Mouse (Mus musculus) limb, embryonic 14.5 days (tissue): Measurements from ENCODE around the gene Lyg1. TPM values are rescaled to one million over a fixed set of nuclear protein-coding genes. Genes with fewer than 3 reads are reported as not detected.

Source experiments
- ATAC-seq: fragments of 200-750 bp; cut with Nextera tagmentation; 2 replicates; pipeline ENCODE4 v1.8.0; 2017; ENCODE audit warnings: low read depth, moderate number of reproducible peaks, moderate TSS enrichment; ENCODE audit not compliant: low FRiP score
- DNase-seq: peaks from one replicate; pipeline ENCODE4 v3.0.0-alpha.2; 2015; ENCODE audit warnings: low spot score
- H3K27ac ChIP-seq: fragments of 300-500 bp; sonication (generic); replicated peaks from 2 replicates; pipeline ENCODE4 v1.5.1; 2014; ENCODE audit warnings: low read depth, mild to moderate bottlenecking, low read length, moderate library complexity, mixed read lengths
- H3K27me3 ChIP-seq: fragments of 300-500 bp; sonication (generic); 2 replicates; pipeline ENCODE4 v1.6.1; 2014; ENCODE audit warnings: low read length, mixed read lengths; ENCODE audit not compliant: control insufficient read depth, insufficient read depth
- H3K36me3 ChIP-seq: fragments of 300-500 bp; sonication (generic); 2 replicates; pipeline ENCODE4 v1.6.1; 2014; ENCODE audit warnings: mild to moderate bottlenecking, low read length, moderate library complexity, mixed read lengths; ENCODE audit not compliant: control insufficient read depth, insufficient read depth
- H3K4me1 ChIP-seq: fragments of 300-500 bp; sonication (generic); 2 replicates; pipeline ENCODE4 v1.6.1; 2014; ENCODE audit warnings: antibody characterized with exemption, low read length, mixed read lengths; ENCODE audit not compliant: control insufficient read depth, insufficient read depth
- H3K4me2 ChIP-seq: fragments of 300-500 bp; sonication (generic); replicated peaks from 2 replicates; pipeline ENCODE4 v1.6.1; 2014; ENCODE audit warnings: low read depth, mild to moderate bottlenecking, low read length, moderate library complexity; ENCODE audit not compliant: severe bottlenecking
- H3K4me3 ChIP-seq: fragments of 300-500 bp; sonication (generic); replicated peaks from 2 replicates; pipeline ENCODE4 v1.5.1; 2014; ENCODE audit warnings: low read length
- H3K9ac ChIP-seq: fragments of 300-500 bp; sonication (generic); 2 replicates; pipeline ENCODE4 v1.6.1; 2014; ENCODE audit warnings: mild to moderate bottlenecking, low read depth, low read length, moderate library complexity; ENCODE audit not compliant: severe bottlenecking
- H3K9me3 ChIP-seq: fragments of 300-500 bp; sonication (generic); 2 replicates; pipeline ENCODE4 v1.6.1; 2016; ENCODE audit warnings: low read length; ENCODE audit not compliant: control insufficient read depth
- POLR2A ChIP-seq: fragments of 200-500 bp; IDR thresholded peaks from 2 replicates; pipeline ENCODE4 v1.8.0; 2012; ENCODE audit warnings: inconsistent platforms, mild to moderate bottlenecking, moderate library complexity, borderline replicate concordance; ENCODE audit not compliant: insufficient read depth, insufficient read length; ENCODE audit errors: extremely low read depth
- WGBS: fragments of 180-500 bp; shearing (Covaris S2); extraction: QIAGEN DNeasy Blood & Tissue Kit; methylation state at CpG from one replicate; pipeline ENCODE4 v1.1.7; 2014; 5-methylcytosine and 5-hydroxymethylcytosine counted together
- polyA plus RNA-seq, 2 experiments: library from polyadenylated mRNA; depleted of rRNA in 1 of 2; stranded (reverse) in 1 of 2; unstranded in 1 of 2; fragments of >200 nt; fragmentation: Nextera tagmentation in 1 of 2; extraction: Ambion mirVana in 1 of 2; gene quantifications; 2 replicates each; pipeline versions ENCODE4 v1.2.1 to v1.2.3; 2012 to 2014

Gene Lyg1
- polyA plus RNA-seq, 2 experiments: not detected

DNA sequence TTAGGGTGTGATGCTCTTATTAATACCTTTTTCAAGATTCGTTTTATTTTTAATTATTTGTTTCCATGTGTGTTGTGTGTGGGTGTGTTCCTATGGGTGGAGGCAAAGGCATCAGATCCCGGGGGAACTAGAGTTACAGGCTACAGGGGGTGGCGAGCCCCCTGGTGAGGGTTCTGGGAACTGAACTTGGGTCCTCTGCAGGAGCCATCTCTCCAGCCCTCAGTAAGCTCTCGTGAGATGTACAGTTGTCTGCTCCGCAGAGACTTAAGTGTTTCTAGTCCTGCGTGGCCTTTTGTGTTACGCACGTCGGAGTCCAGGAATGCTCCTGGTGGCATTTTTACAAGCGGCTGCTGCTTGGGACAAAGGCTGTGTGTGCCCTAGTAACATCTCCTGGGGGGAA is 8.0 kb upstream of the Lyg1 start:
- DNase-seq: no peak
- ATAC-seq: no peak

DNA sequence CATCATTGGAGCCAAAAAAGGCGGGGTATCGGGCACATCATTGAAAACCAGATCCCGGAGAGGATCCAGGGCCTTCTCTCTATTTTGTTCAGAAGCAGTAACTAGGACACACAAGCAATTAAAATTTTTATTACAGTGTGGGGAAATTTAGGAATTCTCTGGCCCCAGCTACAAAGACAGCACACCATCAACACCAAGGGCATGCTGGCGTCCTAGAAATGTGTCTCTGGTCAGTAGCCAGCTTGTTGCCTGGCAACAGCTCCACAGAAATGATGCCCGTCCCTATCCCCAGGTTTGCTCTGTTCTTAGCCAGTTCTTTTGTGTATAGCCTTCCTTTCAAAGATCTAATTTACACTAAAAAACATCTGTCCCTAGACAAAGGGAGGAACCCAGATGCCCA is 1.9 kb upstream of the Lyg1 start:
- Histone ChIP-seq H3K4me1 (peaks cover 4% of the 10 kb centered on the region; the same call in 1 of the 2 replicates), H3K4me3 (no peak overlapping the region), H3K27me3 (no peaks in the 10 kb centered on the region), H3K4me2 (no peak overlapping the region), H3K27ac (no peak overlapping the region), H3K9me3 (no peaks in the 10 kb centered on the region), H3K36me3 (no peaks in the 10 kb centered on the region), H3K9ac (no peak overlapping the region)
- DNase-seq (no peak), ATAC-seq (no peak)
- WGBS: 68% methylated on average over 5 of the region's 5 CpGs
- no peak for TF ChIP-seq POLR2A

More for the DNA sequence above, 8.0 kb upstream of the Lyg1 start:
- no peak for TF ChIP-seq POLR2A
- Histone ChIP-seq H3K27me3 (no peaks in the 10 kb centered on the region), H3K4me1 (no peaks in the 10 kb centered on the region), H3K27ac (no peak overlapping the region), H3K4me3 (no peak overlapping the region), H3K36me3 (no peaks in the 10 kb centered on the region), H3K9ac (no peak overlapping the region), H3K4me2 (no peak overlapping the region), H3K9me3 (no peaks in the 10 kb centered on the region)
- WGBS: 45% methylated on average over 10 of the region's 10 CpGs

DNA sequence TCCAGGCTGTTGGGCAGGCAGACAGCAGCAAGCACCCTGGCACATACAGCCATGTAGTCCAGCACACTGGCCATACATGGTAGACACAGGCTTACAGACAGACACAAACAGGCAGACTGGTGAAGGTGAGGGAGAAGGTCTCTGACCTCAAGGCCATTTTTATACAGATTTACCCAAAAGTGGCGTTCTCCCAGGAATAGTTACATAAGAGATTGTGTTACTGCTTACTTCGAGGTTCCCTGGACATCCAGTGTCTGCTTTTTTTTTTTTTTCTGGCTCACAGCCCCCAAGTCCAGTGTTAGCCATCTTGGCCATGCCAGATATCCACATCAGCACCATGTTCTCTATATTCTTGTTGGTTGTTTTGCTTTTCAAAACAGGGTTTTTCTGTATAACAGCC is 957 bp upstream of the Lyg1 start:
- no peak for DNase-seq
- peaks cover 4% of the 10 kb centered on the region; the same call in 1 of the 2 replicates for H3K4me1 ChIP-seq
- 67% methylated on average over 2 of the region's 2 CpGs for WGBS
- no peaks in the 10 kb centered on the region for H3K9me3 ChIP-seq
- no peaks in the 10 kb centered on the region for H3K36me3 ChIP-seq
- H3K4me3 ChIP-seq: no peak overlapping the region
- no peak overlapping the region for H3K9ac ChIP-seq
- no peak overlapping the region for H3K4me2 ChIP-seq
- TF ChIP-seq POLR2A: no peak
- no peak overlapping the region for H3K27ac ChIP-seq
- H3K27me3 ChIP-seq: no peaks in the 10 kb centered on the region
- ATAC-seq: no peak

DNA sequence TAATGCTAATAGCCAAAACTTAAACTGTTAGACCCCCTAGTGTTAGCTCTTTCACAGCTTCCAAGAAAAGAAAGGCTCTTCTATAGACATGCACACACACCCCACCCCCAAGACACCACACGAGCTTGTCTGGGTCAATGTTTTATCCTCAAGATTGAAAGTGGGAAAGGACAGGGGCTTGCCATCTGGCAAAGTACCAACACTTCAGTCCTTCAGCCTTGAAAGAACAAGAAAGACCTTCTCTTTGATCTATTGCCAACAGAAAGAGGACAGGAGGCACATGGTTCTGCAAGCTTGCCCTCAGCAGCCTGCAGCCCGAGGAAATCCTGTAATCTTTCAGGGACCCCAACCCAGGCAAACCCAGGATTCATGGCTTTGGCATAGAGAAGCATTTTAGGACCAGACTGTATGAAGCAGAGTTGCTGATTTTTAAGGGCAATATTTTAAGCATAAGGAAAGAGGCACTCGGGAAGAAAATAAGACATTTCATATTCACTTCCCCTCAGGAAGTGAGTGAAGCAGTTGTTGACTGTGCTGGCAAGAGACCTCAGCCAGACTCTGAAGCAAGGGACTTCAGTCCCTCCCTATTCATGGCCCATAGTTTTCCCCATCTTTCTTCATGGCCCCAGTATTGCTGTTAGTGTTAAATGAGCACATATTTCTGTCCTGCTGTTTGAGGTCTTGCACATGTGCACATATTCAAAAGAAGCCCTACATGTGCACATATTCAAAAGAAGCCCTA is 698 bp downstream of the Lyg1 start:
- no peak overlapping the region for H3K9ac ChIP-seq
- no peak overlapping the region for H3K4me3 ChIP-seq
- no peak overlapping the region for H3K27ac ChIP-seq
- no peaks in the 10 kb centered on the region for H3K36me3 ChIP-seq
- H3K4me2 ChIP-seq: no peak overlapping the region
- DNase-seq (no peak), ATAC-seq (no peak)
- 26% methylated on average over 3 of the region's 3 CpGs for WGBS
- H3K9me3 ChIP-seq: no peaks in the 10 kb centered on the region
- no peaks in the 10 kb centered on the region for H3K27me3 ChIP-seq
- peaks cover 4% of the 10 kb centered on the region; the same call in 1 of the 2 replicates for H3K4me1 ChIP-seq
- TF ChIP-seq POLR2A: no peak

DNA sequence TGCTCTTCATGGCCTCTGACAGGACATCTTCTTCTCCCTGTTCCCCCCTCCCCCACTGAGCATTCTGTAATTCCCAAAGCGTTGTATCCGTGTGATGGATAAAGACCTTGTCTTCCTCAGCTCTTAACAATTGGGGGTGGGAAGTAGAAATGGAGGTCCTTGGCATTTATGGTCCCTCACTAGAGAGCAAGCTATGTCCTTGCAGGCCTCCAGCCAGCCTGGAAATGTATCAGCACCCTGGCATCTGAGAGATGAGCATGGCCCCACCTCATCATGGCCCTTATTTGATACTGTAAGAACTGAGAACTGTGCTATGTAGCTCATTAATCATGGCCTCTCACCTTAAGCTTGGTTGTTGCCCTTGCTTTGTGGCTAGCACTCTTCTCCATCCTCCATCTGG is 2.3 kb downstream of the Lyg1 start:
- Histone ChIP-seq H3K27me3 (no peaks in the 10 kb centered on the region), H3K9me3 (no peaks in the 10 kb centered on the region), H3K27ac (no peak overlapping the region), H3K4me1 (peaks cover 4% of the 10 kb centered on the region; the same call in 1 of the 2 replicates), H3K36me3 (no peaks in the 10 kb centered on the region), H3K9ac (no peak overlapping the region), H3K4me2 (no peak overlapping the region), H3K4me3 (no peak overlapping the region)
- no peak for DNase-seq
- no peak for ATAC-seq
- WGBS: 98% methylated on average over 2 of the region's 2 CpGs
- TF ChIP-seq POLR2A: no peak
